Mouse (Mus musculus) megakaryocyte-erythroid progenitor cell, adult 5-6 weeks (primary cell): Measurements from ENCODE around the gene Drap1. TPM values are rescaled to one million over a fixed set of nuclear protein-coding genes. Genes with fewer than 3 reads are reported as not detected.

Source experiments
- ATAC-seq: replicated peaks from 2 replicates; pipeline ENCODE4 v1.8.0; 2016; ENCODE audit warnings: mild to moderate bottlenecking, inconsistent platforms; ENCODE audit not compliant: severe bottlenecking, poor library complexity, low FRiP score, low TSS enrichment
- total RNA-seq, 2 experiments: library from RNA; stranded (forward) in 1 of 2; stranded (reverse) in 1 of 2; fragments of 200-1000, 215-1000 nt in 1 of 2; fragments of >200 nt in 1 of 2; fragmentation: Nextera tagmentation in 1 of 2; gene quantifications; 2 replicates each; pipeline ENCODE4 v1.2.3; 2014 to 2017

Gene Drap1
- total RNA-seq, 2 experiments from 2014 or later = 102 to 178 TPM

DNA sequence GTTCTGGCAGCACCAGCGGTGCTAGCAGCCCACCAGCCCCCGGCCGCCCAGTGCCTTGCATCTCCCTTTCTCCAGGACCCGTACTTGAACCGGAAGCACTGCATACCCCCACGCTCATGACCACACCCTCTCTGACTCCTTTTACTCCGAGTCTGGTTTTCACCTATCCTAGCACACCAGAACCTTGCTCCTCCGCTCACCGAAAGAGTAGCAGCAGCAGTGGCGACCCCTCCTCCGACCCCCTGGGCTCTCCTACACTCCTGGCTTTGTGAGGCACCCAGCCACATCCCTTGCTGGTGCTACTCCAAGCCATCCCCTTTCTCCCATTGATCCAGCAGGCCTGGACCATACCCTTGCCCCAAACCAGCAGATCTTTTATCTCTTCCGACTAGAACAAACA, 30.3 kb upstream of the Drap1 start:
- no peak for ATAC-seq

DNA sequence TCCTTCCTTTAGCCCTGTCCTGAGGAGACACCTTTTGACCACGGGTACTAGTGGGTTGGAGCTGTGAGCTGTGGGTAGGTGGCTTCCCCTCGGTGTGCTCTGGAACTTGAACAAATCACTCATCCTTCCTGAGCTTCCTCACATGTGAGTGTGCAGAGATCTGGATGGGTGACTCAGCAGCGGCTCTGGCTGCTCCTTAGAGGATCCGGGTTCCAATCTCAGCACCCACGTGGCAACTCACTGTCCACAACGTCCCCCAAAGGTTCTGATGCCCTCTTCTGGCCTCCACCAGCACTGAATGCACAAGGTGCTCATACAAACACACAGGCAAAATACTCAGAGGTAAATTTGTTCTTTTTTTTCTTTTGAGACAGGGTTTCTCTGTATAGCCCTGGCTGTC, 27.0 kb upstream of the Drap1 start:
- no peak for ATAC-seq

DNA sequence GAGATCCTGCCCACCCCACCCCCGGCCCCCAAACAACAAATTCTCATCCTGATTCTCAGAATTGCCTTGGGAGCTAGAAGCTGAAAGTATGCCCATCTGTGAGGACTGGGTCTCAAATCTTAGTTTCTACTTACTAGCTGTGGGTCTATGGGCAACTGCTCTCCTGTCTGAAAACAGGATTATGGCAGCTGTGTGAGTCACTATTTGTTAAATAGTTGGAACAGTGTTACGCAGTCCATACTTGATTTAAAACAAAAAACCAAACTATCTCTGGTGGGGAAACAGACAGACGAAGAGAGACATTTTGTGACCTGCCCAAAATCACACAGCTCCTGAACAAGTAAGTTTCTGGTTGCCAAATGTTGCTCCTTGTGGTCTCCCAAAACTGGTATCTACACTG, 24.9 kb upstream of the Drap1 start:
- ATAC-seq = no peak

DNA sequence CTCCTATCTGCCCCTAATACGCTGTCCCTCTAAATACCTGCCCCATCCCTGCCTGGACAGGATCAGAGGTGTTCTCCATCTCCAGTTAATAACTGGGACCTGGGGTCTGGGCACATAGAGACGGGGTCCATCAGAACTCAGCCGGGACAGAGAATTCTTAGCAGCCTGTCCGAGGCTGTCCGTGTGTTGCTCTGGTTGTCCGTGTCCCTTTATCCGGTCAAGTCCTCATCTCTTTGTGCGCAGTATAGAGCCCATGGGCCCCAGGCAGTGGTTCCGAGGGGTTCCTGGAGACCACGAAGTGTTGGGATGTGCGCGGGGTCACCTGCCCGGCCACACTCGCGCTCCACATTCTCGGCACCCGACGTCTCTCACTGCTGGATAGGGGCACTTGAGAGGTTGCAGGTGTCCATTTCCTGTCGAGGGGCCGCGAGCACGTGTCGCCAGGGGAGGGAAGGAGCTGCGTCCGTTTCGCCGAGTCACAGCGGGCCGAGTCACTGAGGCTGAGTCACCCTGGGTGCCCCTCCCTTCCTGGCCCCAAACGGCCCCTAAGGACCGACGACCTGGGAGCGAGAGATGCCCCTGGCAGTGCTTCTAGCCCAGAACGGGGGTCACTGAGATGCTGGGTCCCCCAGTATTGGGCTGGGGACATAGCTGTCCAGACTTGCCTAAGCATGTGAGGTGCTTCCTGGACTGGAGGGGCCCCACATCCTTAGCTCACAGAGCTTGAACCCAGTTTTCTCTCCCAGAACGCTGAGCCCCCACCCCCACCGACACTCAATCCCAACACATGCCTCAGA, 23.8 kb upstream of the Drap1 start:
- ATAC-seq = peak; percentile 49

DNA sequence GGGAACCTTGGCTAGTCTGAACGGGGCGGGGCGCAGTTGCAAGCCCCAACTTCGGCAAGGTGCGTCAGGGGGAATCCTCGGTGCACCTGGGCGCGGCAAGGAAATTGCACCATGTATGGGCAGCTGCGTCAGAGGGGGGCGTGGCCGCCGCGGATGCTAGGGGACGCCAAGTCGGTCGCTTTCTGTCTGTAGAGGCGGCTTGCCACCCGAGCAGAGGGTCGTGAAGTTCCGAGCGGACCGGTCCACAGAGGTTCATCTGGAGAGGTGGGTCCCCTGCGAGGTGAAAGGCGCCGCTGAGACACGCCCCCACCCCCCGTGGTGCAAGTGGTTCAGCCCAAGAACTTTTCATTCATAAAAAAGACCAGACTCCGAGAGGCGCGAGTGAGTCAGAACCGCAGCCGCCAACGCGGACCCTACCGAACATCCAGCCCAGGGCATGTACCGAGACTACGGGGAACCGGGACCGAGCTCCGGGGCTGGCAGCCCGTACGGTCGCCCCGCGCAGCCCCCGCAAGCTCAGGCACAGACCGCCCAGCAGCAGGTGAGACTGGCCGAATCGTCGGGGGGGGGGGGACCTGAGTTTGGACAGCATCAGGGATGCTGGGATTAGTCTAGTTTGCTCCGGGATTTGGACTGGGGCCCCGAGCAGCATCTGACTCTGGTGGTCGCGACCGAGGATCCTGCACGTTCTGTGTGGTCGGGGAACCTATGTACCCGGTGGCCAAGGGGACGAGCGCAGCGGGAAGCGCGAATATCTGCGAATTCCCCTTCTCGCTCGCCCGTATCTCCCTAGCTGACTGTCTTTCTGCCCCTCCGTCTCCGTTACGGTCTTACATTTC, 23.0 kb upstream of the Drap1 start, which contains the start of gene Fosl1:
Fosl1 (plus strand) TSS at position 33 of the 839 bp plus-strand sequence.
- ATAC-seq = peak; percentile 71

DNA sequence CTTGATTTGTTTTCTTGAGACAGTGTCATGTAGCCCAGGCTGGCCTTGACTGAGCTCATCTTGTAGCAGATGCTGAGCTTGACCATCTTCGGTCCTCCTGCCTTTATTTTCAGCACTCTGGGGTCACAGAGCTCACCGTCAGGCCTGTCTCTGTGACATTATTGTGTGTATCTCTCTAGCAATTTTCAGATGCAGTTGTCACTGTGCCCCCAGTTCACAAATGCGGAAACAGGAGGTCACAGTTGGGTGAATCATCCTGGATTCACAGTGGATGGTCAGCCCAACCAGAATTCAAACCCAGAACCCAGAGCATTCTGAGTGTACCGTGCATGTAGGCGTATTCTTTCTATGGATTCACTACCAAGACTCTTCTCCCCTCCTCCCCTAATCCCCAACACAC, 21.0 kb upstream of the Drap1 start:
- no peak for ATAC-seq

DNA sequence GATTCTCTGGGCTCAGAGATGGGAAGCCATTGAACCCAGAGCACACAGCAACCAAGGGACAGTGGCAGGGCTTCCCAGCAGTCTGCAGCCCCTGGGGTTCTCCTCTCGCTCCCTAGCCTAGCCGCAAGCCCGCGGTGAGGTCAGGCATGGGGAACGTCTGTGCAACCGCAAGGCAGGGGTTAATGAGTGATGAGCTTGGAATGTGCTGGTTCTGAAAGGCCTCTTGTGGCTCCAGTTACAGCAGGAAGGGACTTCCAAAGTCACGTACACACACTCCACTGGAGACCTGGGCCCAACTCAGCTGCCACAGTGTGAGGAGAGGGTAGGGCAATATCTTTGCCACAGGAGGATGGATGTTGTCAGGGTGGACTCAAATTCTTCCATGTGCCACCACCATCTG, 20.2 kb upstream of the Drap1 start:
- ATAC-seq = no peak

DNA sequence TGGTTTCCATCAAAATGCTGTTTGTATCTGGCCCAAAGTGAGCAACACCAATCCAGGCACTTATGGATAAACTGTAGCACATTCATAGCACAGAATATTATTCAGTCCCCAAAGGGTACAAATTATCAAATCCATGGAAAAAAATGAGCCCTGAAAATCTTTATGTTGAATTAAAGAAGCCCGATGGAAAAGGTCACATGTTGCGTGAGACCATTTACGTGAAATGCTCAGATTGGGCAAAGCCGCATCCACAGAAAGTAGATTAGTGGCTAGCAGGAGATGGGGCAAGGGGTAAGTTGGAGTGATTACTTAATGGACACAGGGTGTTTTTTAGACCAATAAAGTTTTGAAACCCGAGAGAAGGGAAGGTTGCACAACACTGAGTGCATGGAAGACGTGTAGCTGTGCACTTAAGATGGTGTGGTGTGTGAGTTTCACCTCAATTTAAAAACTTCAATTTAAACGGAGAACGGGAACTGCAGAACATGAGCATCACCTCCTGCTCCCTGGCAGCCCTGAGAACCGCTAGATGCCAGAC, 19.7 kb upstream of the Drap1 start:
- ATAC-seq = no peak

DNA sequence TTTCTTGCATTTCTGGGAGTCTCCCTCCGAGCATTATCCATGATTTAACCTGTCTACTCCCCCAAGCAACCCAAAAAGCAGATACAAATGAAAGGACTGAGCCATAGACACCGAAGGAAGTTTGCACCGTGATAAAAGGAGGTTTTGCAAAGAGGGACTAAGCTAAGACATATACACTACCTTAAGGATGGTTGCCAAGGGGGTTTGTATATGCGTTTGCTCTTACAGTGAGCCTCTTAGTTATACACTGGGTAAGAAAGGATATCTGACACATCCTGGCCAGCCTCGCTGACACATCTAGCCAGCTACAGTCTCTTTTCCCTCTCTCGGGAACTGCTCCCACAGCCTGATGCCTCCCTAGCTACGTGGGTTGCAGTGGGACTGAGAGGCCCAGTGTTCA, 9.2 kb upstream of the Drap1 start:
- ATAC-seq = no peak

DNA sequence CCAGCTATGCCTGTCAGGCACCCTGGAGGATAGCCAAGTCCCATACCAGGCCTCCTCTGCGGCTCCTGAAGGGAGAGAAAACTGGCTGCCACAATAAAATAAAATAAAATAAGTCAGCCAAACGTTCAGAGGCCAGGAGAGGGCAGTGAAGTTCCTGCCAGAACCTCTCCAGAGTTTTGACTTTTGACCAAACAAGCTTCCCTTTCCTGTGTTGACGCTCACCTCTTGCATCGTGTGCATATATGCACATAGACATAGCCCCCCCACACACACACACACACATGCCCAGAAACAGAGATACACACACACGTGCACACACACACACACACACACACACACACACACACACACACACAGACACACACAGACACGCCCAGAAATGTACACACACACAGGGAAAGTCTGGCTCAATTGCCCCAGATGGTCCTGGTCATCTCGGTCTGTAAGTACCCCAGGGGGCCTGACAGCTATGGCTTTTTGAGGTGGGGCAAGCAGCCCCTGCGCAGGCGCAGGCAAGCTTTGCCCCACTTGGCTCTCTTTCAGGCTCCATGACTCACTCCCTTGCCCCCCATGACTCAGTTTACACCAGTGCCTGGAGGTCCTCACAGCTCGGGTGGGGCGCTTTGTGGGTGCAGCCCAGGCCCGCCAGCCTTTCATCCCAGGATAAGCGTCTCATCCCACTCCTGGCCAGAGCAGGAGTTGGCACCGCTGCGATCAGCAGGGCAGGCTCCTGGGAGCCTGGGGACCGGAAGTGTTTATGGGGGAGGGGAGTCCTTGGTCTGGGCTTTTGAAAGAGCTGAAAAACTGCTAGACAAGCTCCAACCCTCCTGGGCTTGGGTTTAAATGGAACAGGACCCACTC, 8.4 kb upstream of the Drap1 start:
- peak; percentile 24; the same call in 1 of the 2 replicates for ATAC-seq

DNA sequence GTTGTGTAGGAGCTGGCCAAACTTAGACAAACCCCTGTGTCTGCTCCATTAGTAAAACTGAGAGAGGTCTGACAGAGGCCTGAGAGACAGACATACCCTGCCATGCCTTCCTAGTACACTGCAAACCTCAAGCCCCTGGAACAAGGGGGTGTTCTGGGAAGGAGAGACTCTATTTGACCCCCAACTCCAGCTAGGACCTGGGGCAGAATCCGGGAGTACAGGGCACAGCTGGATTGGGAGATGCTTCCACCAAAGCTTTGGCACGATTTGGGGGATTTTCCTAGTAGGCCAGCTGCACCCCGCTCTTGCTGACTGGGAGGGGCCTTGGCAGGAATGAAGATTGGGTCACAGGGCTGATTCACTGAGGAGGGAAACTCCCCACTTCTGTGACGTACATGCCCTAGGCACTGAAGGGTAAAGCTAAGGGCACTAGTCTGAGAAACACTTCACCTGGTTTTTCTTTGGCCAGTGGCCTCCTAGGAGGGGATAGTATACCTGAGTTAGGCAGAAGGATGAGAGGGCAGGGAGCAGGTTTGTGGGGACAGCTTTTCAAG, 7.2 kb upstream of the Drap1 start:
- ATAC-seq = no peak

DNA sequence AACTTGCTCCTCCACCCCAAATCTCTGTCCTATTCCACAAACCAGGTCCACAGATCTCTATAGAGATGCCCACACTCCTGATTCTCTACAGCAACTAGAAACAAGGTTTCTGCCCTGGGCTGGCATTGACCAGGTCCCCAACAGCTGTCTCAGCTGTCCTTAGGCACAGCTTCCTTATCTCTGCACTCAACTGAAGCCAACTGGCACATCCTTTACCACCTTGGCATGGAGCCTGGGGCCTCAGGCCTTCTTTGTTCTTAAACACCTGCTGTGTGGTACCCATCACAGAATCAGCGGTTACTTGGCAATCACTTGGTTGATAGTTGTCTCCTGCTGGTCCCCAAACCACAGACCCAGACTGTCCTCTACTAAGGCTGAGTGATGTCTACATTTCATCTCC, 5.6 kb upstream of the Drap1 start:
- peak; percentile 21; the same call in 1 of the 2 replicates for ATAC-seq

DNA sequence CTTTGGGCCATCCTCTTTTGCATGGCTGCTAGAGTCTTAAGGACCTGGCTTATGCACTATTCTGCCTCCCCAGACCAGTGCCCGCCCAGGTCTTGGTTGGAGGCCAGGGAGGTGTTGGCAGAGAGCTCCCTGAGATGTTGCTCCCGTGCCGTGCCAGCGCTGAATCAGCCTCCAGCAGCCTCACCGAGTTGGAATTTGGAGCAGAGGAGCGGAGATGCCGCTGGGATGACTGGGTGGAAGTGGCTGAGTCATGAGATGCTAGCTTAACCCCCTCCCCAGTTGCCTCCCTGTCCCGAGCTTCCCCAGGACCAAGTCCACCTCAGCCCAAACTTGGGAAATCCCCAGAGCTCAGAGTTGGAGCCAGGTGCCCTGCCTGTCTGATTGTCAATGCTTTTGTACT, 5.0 kb upstream of the Drap1 start:
- ATAC-seq = no peak

DNA sequence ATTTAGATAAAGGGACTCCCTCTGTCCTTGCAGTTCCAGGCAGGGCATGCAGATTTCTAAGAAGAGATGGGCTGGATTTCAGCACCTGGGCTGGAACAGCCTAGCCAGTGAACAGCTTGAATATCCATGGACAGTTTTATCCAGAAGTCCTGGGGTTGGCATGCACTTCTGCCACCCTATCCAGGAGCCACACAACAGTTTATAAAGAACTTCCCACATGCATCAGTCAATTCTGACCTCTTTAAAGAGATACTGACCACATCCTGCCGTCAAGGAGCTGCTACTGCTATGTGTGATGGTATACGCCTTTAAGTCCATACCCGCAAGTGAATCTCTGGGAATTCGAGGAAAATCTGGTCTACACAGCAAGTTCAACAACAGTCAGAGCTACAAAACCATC, 4.4 kb upstream of the Drap1 start:
- ATAC-seq = no peak

DNA sequence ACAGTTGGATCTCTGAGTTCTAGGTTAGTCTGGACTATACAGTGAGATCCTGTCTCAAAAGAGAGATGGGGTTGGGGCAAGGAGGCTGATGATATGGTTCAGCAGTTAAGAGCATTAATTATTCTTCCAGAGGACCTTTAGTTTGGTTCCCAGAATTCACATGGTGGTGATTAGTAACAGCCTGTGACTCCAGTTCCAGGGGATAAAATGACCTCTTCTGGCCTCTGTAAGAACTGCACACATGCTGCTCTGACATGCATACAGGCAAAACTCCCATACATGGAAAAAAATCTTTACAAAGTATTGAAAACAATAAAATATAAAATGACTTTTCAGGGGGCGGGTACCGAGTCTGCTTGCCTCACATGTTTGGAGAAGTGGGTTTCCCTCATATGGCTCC, 3.3 kb upstream of the Drap1 start:
- ATAC-seq = no peak

DNA sequence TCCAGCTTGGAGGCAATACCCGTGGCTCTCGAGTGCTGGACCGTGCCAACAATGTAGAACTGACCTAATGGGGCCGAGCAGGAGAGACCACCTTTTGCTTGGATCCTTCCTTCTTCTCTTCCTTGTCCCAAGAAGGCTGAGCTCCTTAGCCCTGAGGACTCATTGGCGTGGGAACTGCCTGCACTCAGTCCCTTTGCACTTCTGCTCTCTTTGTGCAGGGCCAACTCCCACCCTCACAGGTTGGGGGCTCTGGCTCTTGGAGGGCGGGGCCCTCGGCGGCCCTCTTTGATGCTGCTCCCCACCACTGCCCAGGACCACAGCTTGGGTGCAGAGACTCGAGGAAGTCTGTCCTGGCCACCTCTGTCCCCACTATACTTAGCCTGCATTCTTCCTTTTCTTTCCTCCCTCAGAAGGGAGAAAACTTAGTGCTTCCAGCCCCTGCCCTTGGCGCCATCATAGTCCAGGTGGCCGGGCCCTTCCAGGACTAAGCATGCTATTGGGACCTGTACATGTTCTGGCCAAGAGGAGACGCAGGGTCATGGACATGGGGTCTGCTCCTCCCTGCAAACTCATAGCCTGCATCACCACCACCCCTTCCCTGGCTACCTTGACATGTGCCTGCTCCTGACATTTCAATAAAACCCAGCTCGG, 2.0 kb upstream of the Drap1 start:
- ATAC-seq = no peak

DNA sequence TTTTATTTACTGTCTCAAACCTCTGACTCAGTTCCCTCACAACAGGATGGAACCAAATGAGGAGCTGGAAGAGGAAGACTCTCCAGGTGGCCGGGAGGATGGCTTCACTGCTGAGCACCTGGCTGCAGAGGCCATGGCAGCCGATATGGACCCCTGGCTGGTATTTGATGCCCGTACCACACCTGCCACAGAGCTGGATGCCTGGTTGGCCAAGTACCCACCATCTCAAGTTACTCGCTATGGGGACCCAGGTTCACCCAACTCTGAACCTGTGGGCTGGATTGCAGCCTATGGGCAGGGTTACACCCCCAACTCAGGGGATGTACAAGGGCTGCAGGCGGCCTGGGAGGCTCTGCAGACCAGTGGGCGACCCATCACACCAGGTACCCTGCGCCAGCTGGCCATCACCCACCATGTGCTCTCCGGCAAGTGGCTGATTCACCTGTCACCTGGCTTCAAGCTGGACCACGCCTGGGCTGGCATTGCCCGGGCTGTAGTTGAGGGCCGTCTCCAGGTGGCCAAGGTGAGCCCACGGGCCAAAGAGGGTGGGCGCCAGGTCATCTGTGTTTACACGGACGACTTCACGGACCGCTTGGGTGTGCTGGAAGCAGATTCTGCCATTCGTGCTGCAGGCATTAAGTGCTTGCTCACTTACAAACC, 1.3 kb upstream of the Drap1 start:
- ATAC-seq = no peak

DNA sequence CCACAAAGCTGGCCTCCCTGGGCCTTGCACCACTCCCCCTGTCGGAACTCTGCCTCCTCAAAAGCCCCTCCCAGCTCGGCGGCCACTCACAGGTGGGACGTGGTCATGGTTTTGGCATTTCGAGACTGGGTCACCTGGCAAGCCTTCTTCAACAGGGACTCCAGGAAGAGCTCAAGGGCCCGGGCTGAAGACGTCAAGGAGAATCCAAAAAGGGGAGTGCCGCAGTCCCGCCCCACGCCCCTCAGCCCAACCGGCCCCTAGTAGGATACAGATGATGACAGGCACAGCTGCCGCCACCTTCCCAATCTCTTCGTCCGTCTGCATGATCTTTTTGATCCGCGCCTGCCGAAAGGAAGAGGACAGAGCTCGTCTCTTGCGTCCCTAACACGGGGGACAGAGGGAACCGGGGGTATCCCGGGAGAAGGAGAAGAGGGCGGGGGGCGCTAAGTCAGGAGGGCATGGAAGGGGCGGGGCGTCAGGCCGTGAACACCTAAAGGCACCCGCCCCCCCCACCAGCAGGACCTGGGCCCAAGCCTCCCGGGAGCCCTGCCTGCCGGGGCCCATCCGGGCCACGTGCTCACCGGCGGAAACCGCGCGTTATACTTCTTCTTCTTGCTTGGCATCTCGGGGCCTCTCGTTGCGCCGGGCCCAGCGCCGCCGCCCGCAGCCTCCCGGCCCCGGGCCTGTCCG, 542 bp downstream of the Drap1 start:
- ATAC-seq = peak; percentile 38; the same call in 1 of the 2 replicates
